Mouse (Mus musculus): ENCODE data around the gene Kifc3.
A peak's percentile ranks its signal among the peaks of the same experiment; 100 is the strongest.

Gene Kifc3

GRCm38 (mm10) chr8:95158654-95159053, 44.0 kb downstream of the Kifc3 start:
- no peak for DNase-seq (ENCODE audit: low read depth, low spot score)

GRCm38 (mm10) chr8:95157145-95157544, 45.5 kb downstream of the Kifc3 start:
- no peak for DNase-seq (ENCODE audit: low read depth, low spot score)

- no peak for DNase-seq (ENCODE audit: low read depth, low spot score)
Measured at GRCm38 (mm10) chr8:95156108-95156507, 46.5 kb downstream of the Kifc3 start.

- DNase-seq (ENCODE audit: low read depth, low spot score) = no peak
Measured at GRCm38 (mm10) chr8:95155361-95155760, 47.3 kb downstream of the Kifc3 start.

- peak; percentile 82 for DNase-seq (ENCODE audit: low read depth, low spot score)
Measured at GRCm38 (mm10) chr8:95154654-95155053, 48.0 kb downstream of the Kifc3 start.

GRCm38 (mm10) chr8:95154056-95154455, 48.6 kb downstream of the Kifc3 start:
- no peak for DNase-seq (ENCODE audit: low read depth, low spot score)

- DNase-seq (ENCODE audit: low read depth, low spot score) = no peak
Measured at GRCm38 (mm10) chr8:95150608-95151007, 52.0 kb downstream of the Kifc3 start.

- DNase-seq (ENCODE audit: low read depth, low spot score) = no peak
Measured at GRCm38 (mm10) chr8:95149426-95149825, 53.2 kb downstream of the Kifc3 start.

GRCm38 (mm10) chr8:95146846-95147245, 55.8 kb downstream of the Kifc3 start:
- no peak for DNase-seq (ENCODE audit: low read depth, low spot score)

GRCm38 (mm10) chr8:95146044-95146745, 56.4 kb downstream of the Kifc3 start:
- peak; percentile 49 for DNase-seq (ENCODE audit: low read depth, low spot score)

- no peak for DNase-seq (ENCODE audit: low read depth, low spot score)
Measured at GRCm38 (mm10) chr8:95144631-95145015, 58.0 kb downstream of the Kifc3 start.

GRCm38 (mm10) chr8:95143805-95144630, 58.6 kb downstream of the Kifc3 start:
- no peak for DNase-seq (ENCODE audit: low read depth, low spot score)

GRCm38 (mm10) chr8:95142985-95143804, 59.4 kb downstream of the Kifc3 start:
- peak; percentile 26 for DNase-seq (ENCODE audit: low read depth, low spot score)

- DNase-seq (ENCODE audit: low read depth, low spot score) = peak; percentile 46
Measured at GRCm38 (mm10) chr8:95142075-95142831, 60.4 kb downstream of the Kifc3 start.

GRCm38 (mm10) chr8:95141469-95142074, 61.0 kb downstream of the Kifc3 start:
- DNase-seq (ENCODE audit: low read depth, low spot score) = peak; percentile 73

GRCm38 (mm10) chr8:95141026-95141425, 61.6 kb downstream of the Kifc3 start:
- no peak for DNase-seq (ENCODE audit: low read depth, low spot score)

GRCm38 (mm10) chr8:95140555-95140954, 62.1 kb downstream of the Kifc3 start:
- no peak for DNase-seq (ENCODE audit: low read depth, low spot score)

GRCm38 (mm10) chr8:95139051-95139365, 63.6 kb downstream of the Kifc3 start:
- no peak for DNase-seq (ENCODE audit: low read depth, low spot score)

- no peak for DNase-seq (ENCODE audit: low read depth, low spot score)
Measured at GRCm38 (mm10) chr8:95138341-95139050, 64.1 kb downstream of the Kifc3 start.

- no peak for DNase-seq (ENCODE audit: low read depth, low spot score)
Measured at GRCm38 (mm10) chr8:95137641-95138098, 64.9 kb downstream of the Kifc3 start.
